In genomic region chrX:96712907-96713774, GRCm38 (mm10) we compare ENCODE assay signal across 9 mouse cellular contexts. TPM values are rescaled to one million over a fixed set of nuclear protein-coding genes. Genes with fewer than 3 reads are reported as not detected.
DNase-seq lines count a peak whose midpoint lies in the region; ATAC-seq lines count a peak whose summit lies in the region.
"Had no signal": no experiment of that assay in that cellular context is flagged by ENCODE, and none has a peak within 500 bp of the region (broad histone marks: within the 10 kb centered on the region; RNA-seq: fewer than 3 reads in every experiment).

TSS of gene Gpr165 (plus strand) at chrX:96713441.

- H3K9ac ChIP-seq in heart, embryonic 12.5 days = no peak within 1 kb of the TSS; the same call in 1 of the 2 replicates
- H3K9ac ChIP-seq in liver, embryonic 13.5 days = no peak within 1 kb of the TSS
- H3K9ac ChIP-seq: liver, embryonic 15.5 days had no signal

- peak within 1 kb of the TSS; percentile 47 for H3K4me3 ChIP-seq in forebrain, embryonic 10.5 days
- peak within 1 kb of the TSS; percentile 37 for H3K4me3 ChIP-seq in heart, embryonic 12.5 days
- no peak within 1 kb of the TSS for H3K4me3 ChIP-seq in liver, embryonic 13.5 days (replicated peaks)
- H3K4me3 ChIP-seq: liver, embryonic 15.5 days had no signal

- H3K36me3 ChIP-seq in forebrain, embryonic 10.5 days (replicated peaks) = no peaks in the 10 kb centered on the region
- no peaks in the 10 kb centered on the region for H3K36me3 ChIP-seq in heart, embryonic 12.5 days
- H3K36me3 ChIP-seq in liver, embryonic 13.5 days = no peaks in the 10 kb centered on the region
- H3K36me3 ChIP-seq: liver, embryonic 15.5 days had no signal

- H3K4me1 ChIP-seq in forebrain, embryonic 10.5 days = peaks cover 5% of the 10 kb centered on the region
- no peaks in the 10 kb centered on the region for H3K4me1 ChIP-seq in heart, embryonic 12.5 days (replicated peaks)
- H3K4me1 ChIP-seq in liver, embryonic 13.5 days (replicated peaks) = no peaks in the 10 kb centered on the region
- H3K4me1 ChIP-seq: liver, embryonic 15.5 days had no signal

- no peaks in the 10 kb centered on the region; the same call in none of the 2 replicates for H3K27me3 ChIP-seq in forebrain, embryonic 10.5 days (ENCODE audit: poor library complexity, severe bottlenecking)
- H3K27me3 ChIP-seq in heart, embryonic 12.5 days (replicated peaks) = no peaks in the 10 kb centered on the region; the same call in 1 of the 2 replicates
- no peaks in the 10 kb centered on the region for H3K27me3 ChIP-seq in liver, embryonic 13.5 days
- H3K27me3 ChIP-seq: liver, embryonic 15.5 days had no signal

- DNase-seq in urinary bladder, adult 18-20 months (ENCODE audit: low spot score in 2 of 2) = peak; percentile 8 to 9
- no peak for DNase-seq in urinary bladder, postnatal 10 days (ENCODE audit: low spot score)
- peak; percentile 68 for DNase-seq in forebrain, embryonic 10.5 days (ENCODE audit: extremely low spot score, low spot score)
- DNase-seq in layer of hippocampus, adult 11-12 months (ENCODE audit: low spot score) = peak; percentile 37
- no peak for DNase-seq in liver, embryonic 13.5 days
- DNase-seq in retina, postnatal 1 day = peak; percentile 80

- WGBS in forebrain, embryonic 10.5 days = 22% methylated on average over 16 of the region's 16 CpGs
- WGBS in heart, embryonic 12.5 days = 20% methylated on average over 16 of the region's 16 CpGs
- WGBS in liver, embryonic 13.5 days (ENCODE audit: insufficient replicate concordance) = 26% methylated on average over 16 of the region's 16 CpGs

- H3K27ac ChIP-seq in forebrain, embryonic 10.5 days = peak within 1 kb of the TSS; percentile 75
- no peak within 1 kb of the TSS for H3K27ac ChIP-seq in heart, embryonic 12.5 days (ENCODE audit: poor library complexity, severe bottlenecking)
- no peak within 1 kb of the TSS for H3K27ac ChIP-seq in liver, embryonic 13.5 days
- H3K27ac ChIP-seq: liver, embryonic 15.5 days had no signal

- no peaks in the 10 kb centered on the region for H3K9me3 ChIP-seq in forebrain, embryonic 10.5 days
- no peaks in the 10 kb centered on the region for H3K9me3 ChIP-seq in heart, embryonic 12.5 days (replicated peaks)
- H3K9me3 ChIP-seq in liver, embryonic 13.5 days (replicated peaks) = no peaks in the 10 kb centered on the region
- H3K9me3 ChIP-seq: liver, embryonic 15.5 days had no signal

- peak within 1 kb of the TSS; percentile 73 for H3K4me2 ChIP-seq in heart, embryonic 12.5 days
- H3K4me2 ChIP-seq in liver, embryonic 13.5 days = peak within 1 kb of the TSS; percentile 34
- H3K4me2 ChIP-seq: liver, embryonic 15.5 days had no signal

- peak; percentile 80 for ATAC-seq in heart, embryonic 12.5 days (ENCODE audit: insufficient number of reproducible peaks, low FRiP score)
- peak; percentile 39; the same call in 1 of the 2 replicates for ATAC-seq in liver, embryonic 13.5 days (ENCODE audit: low read depth)
- ATAC-seq in inflammation-experienced regulatory T-cells, adult 6 months = no peak

RNA-seq across cellular contexts. Expression of gene Gpr165, which starts in this region (rescaled TPM):
- 1.0 and 1.2 TPM in 2 replicates for polyA plus RNA-seq in forebrain, embryonic 10.5 days (2016; fragmentation: Nextera tagmentation; extraction: Ambion mirVana)
- 0.23 TPM in 1 of 2 replicates, not detected in the other for polyA plus RNA-seq in heart, embryonic 12.5 days (2016; fragmentation: Nextera tagmentation; extraction: Ambion mirVana)
- polyA plus RNA-seq in liver, embryonic 13.5 days (2015; fragmentation: Nextera tagmentation; extraction: Ambion mirVana) = not detected in 2 replicates
- polyA plus RNA-seq in inflammation-experienced regulatory T-cells, adult 6 months (2017; shearing (Covaris generic)) = not detected
- polyA plus RNA-seq: liver, embryonic 15.5 days had no signal

Comparison
In these comparisons a context has a peak if more than half of its experiments do, and no peak if none do; other contexts are left out.
1. DNase-seq: peak in urinary bladder, adult 18-20 months (2 of 2), forebrain, embryonic 10.5 days (single experiment), layer of hippocampus, adult 11-12 months (single experiment) and retina, postnatal 1 day (single experiment); none in urinary bladder, postnatal 10 days (single experiment) and liver, embryonic 13.5 days (single experiment).
2. Peak in ATAC-seq, H3K4me3 ChIP-seq and H3K4me2 ChIP-seq in heart, embryonic 12.5 days; RNA of the gene not detected or under 1 TPM.
3. Peak in ATAC-seq and H3K4me2 ChIP-seq in liver, embryonic 13.5 days; RNA of the gene not detected or under 1 TPM.